Mouse (Mus musculus) gastrocnemius, adult 2 months (tissue): ENCODE measurements around the gene Smoc2. TPM values are rescaled to one million over a fixed set of nuclear protein-coding genes. Genes with fewer than 3 reads are reported as not detected.

ENCODE experiments used
- DNase-seq: peaks from one replicate; pipeline ENCODE4 v3.0.0; 2022
- H3K27ac ChIP-seq: fragments of 200-600 bp; 2 replicates; pipeline ENCODE4 v1.8.1; 2022; ENCODE audit warnings: mild to moderate bottlenecking
- H3K4me3 ChIP-seq: fragments of 200-600 bp; 2 replicates; pipeline ENCODE4 v1.8.1; 2022; ENCODE audit warnings: mild to moderate bottlenecking, moderate library complexity
- CTCF ChIP-seq: fragments of 200-600 bp; IDR thresholded peaks from 2 replicates; pipeline ENCODE4 v1.8.1; 2022; ENCODE audit warnings: antibody characterized with exemption, mild to moderate bottlenecking, moderate library complexity
- intact Hi-C: fragments of 180-260 bp; cut with DNase I; formaldehyde crosslinking; loops from one replicate; pipeline ENCODE4 v1.15.1; 2025
- total RNA-seq, 2 experiments: library from RNA; stranded (reverse); gene quantifications; 2 replicates each; pipeline ENCODE4 v1.2.3; 2021

Smoc2 gene
- total RNA-seq, 2 experiments from 2014 or later, result 40.6 to 65.5 TPM

GRCm38 (mm10) chr17:14288015-14288616 is 8.8 kb downstream of the Smoc2 start:
- intact Hi-C loops, result loop anchor here (1.0 to 10.0 kb wide), 5 partner anchors 56 to 232 kb away; no protein-coding TSS in a partner anchor
- H3K4me3 ChIP-seq, result 0 out of 2 replicates have a peak overlapping the region, but pooled peaks have one; percentile 3
- DNase-seq, result peak; percentile 85
- peak; percentile 92 for TF ChIP-seq CTCF
- peak overlapping the region; percentile 43; the same call in 1 of the 2 replicates for H3K27ac ChIP-seq

- Histone ChIP-seq H3K4me3 (no peak overlapping the region), H3K27ac (no peak overlapping the region)
- intact Hi-C loops, result no loop called here
- DNase-seq, result no peak
- no peak for TF ChIP-seq CTCF
Observed at GRCm38 (mm10) chr17:14293617-14294016, 14.3 kb downstream of the Smoc2 start.

- no peak overlapping the region for H3K4me3 ChIP-seq
- intact Hi-C loops, result no loop called here
- no peak for TF ChIP-seq CTCF
- H3K27ac ChIP-seq, result 0 out of 2 replicates have a peak overlapping the region, but pooled peaks have one; percentile 40
- DNase-seq, result peak; percentile 60
Observed at GRCm38 (mm10) chr17:14295146-14295545, 15.8 kb downstream of the Smoc2 start.

- Histone ChIP-seq H3K27ac (no peak overlapping the region), H3K4me3 (no peak overlapping the region)
- peak; percentile 32 for DNase-seq
- no peak for TF ChIP-seq CTCF
- intact Hi-C loops, result no loop called here
Observed at GRCm38 (mm10) chr17:14300361-14300760, 21.1 kb downstream of the Smoc2 start.

- no peak for DNase-seq
- intact Hi-C loops, result no loop called here
- no peak overlapping the region for H3K4me3 ChIP-seq
- H3K27ac ChIP-seq, result no peak overlapping the region
- TF ChIP-seq CTCF, result no peak
Observed at GRCm38 (mm10) chr17:14301491-14302344, 22.4 kb downstream of the Smoc2 start.

- no peak for DNase-seq
- no peak for TF ChIP-seq CTCF
- H3K27ac ChIP-seq, result no peak overlapping the region
- intact Hi-C loops, result no loop called here
- no peak overlapping the region for H3K4me3 ChIP-seq
Observed at GRCm38 (mm10) chr17:14302356-14302755, 23.1 kb downstream of the Smoc2 start.

- Histone ChIP-seq H3K27ac (no peak overlapping the region), H3K4me3 (no peak overlapping the region)
- peak; percentile 26; the same call in 1 of the 2 replicates for TF ChIP-seq CTCF
- no peak for DNase-seq
- intact Hi-C loops, result no loop called here
Observed at GRCm38 (mm10) chr17:14303722-14304121, 24.4 kb downstream of the Smoc2 start.

GRCm38 (mm10) chr17:14309884-14310283 is 30.6 kb downstream of the Smoc2 start:
- no peak for DNase-seq
- Histone ChIP-seq H3K4me3 (no peak overlapping the region), H3K27ac (no peak overlapping the region)
- intact Hi-C loops, result no loop called here
- no peak for TF ChIP-seq CTCF

- no peak for DNase-seq
- no peak overlapping the region for H3K27ac ChIP-seq
- intact Hi-C loops, result no loop called here
Observed at GRCm38 (mm10) chr17:14312440-14312839, 33.1 kb downstream of the Smoc2 start.

GRCm38 (mm10) chr17:14314308-14314707 is 35.0 kb downstream of the Smoc2 start:
- no peak for TF ChIP-seq CTCF
- Histone ChIP-seq H3K27ac (no peak overlapping the region), H3K4me3 (no peak overlapping the region)
- intact Hi-C loops, result no loop called here
- DNase-seq, result no peak

More at GRCm38 (mm10) chr17:14312440-14312839, 33.1 kb downstream of the Smoc2 start:
- no peak for TF ChIP-seq CTCF
- no peak overlapping the region for H3K4me3 ChIP-seq

GRCm38 (mm10) chr17:14316536-14316935 is 37.2 kb downstream of the Smoc2 start:
- intact Hi-C loops, result no loop called here
- DNase-seq, result no peak
- Histone ChIP-seq H3K27ac (no peak overlapping the region), H3K4me3 (no peak overlapping the region)
- TF ChIP-seq CTCF, result no peak

GRCm38 (mm10) chr17:14317439-14317838 is 38.1 kb downstream of the Smoc2 start:
- Histone ChIP-seq H3K27ac (no peak overlapping the region), H3K4me3 (no peak overlapping the region)
- no peak for DNase-seq
- no peak for TF ChIP-seq CTCF
- intact Hi-C loops, result no loop called here

- no peak overlapping the region for H3K4me3 ChIP-seq
- DNase-seq, result no peak
- H3K27ac ChIP-seq, result no peak overlapping the region
- intact Hi-C loops, result no loop called here
- no peak for TF ChIP-seq CTCF
Observed at GRCm38 (mm10) chr17:14326156-14326555, 46.9 kb downstream of the Smoc2 start.

GRCm38 (mm10) chr17:14328037-14328436 is 48.7 kb downstream of the Smoc2 start:
- intact Hi-C loops, result no loop called here
- H3K4me3 ChIP-seq, result no peak overlapping the region
- H3K27ac ChIP-seq, result no peak overlapping the region
- no peak for DNase-seq
- no peak for TF ChIP-seq CTCF
